Mouse (Mus musculus) MEL (cell line): Measurements from ENCODE around the gene Ang6. TPM values are rescaled to one million over a fixed set of nuclear protein-coding genes. Genes with fewer than 3 reads are reported as not detected.

ENCODE experiments used
- DNase-seq: peaks from one replicate; pipeline ENCODE4 v3.0.0; 2011; ENCODE audit warnings: low read depth, low spot score
- H3K27ac ChIP-seq: 2 replicates; pipeline ENCODE4 v1.5.1; 2012; ENCODE audit warnings: low read depth, mild to moderate bottlenecking, control low read depth, low read length, moderate library complexity; ENCODE audit not compliant: control insufficient read depth
- H3K27me3 ChIP-seq, 2 experiments: fragments of 150-350 bp in 1 of 2; sonication (generic) in 1 of 2; 2 replicates each; pipeline ENCODE4 v1.6.1; 2012; ENCODE audit warnings: low read length in 2 of 2, mild to moderate bottlenecking in 2 of 2, improper control_type of control experiment in 1 of 2, moderate library complexity in 1 of 2; ENCODE audit not compliant: insufficient read depth in 2 of 2, control insufficient read depth in 1 of 2
- H3K36me3 ChIP-seq, 2 experiments: 2 replicates each; pipeline ENCODE4 v1.6.1; 2012 to 2014; ENCODE audit warnings: low read length in 2 of 2, improper control_type of control experiment in 1 of 2, inconsistent platforms in 1 of 2, mild to moderate bottlenecking in 1 of 2; ENCODE audit not compliant: insufficient read depth in 2 of 2, control insufficient read depth in 1 of 2
- H3K4me1 ChIP-seq, 2 experiments: fragments of 150-350 bp in 1 of 2; sonication (generic) in 1 of 2; 2 replicates each; pipeline ENCODE4 v1.6.1; 2012; ENCODE audit warnings: low read length in 2 of 2, improper control_type of control experiment in 1 of 2, mild to moderate bottlenecking in 1 of 2; ENCODE audit not compliant: insufficient read depth in 2 of 2, control insufficient read depth in 1 of 2
- H3K4me3 ChIP-seq, 2 experiments: fragments of 150-350 bp in 1 of 2; sonication (generic) in 1 of 2; 2 replicates each; pipeline ENCODE4 v1.5.1; 2012; ENCODE audit warnings: low read depth in 2 of 2, low read length in 2 of 2, mild to moderate bottlenecking in 2 of 2, moderate library complexity in 2 of 2, control low read depth in 1 of 2, improper control_type of control experiment in 1 of 2; ENCODE audit not compliant: control insufficient read depth in 1 of 2, insufficient read depth in 1 of 2
- H3K79me2 ChIP-seq: 2 replicates; pipeline ENCODE4 v1.6.1; 2012; ENCODE audit warnings: mild to moderate bottlenecking, low read length, moderate library complexity; ENCODE audit not compliant: control insufficient read depth, poor library complexity, insufficient read depth
- H3K9ac ChIP-seq: 2 replicates; pipeline ENCODE4 v1.6.1; 2012; ENCODE audit warnings: low read depth, mild to moderate bottlenecking, control low read depth, low read length, moderate library complexity; ENCODE audit not compliant: control insufficient read depth, poor library complexity, severe bottlenecking
- H3K9me3 ChIP-seq: fragments of 150-350 bp; sonication (generic); replicated peaks from 2 replicates; pipeline ENCODE4 v1.6.1; 2012; ENCODE audit warnings: mild to moderate bottlenecking, low read length, improper control_type of control experiment, moderate library complexity; ENCODE audit not compliant: insufficient read depth
- CHD1 ChIP-seq: IDR thresholded peaks from 2 replicates; pipeline ENCODE4 v1.6.1; 2012; ENCODE audit warnings: low read depth, mild to moderate bottlenecking, inconsistent platforms, low read length, improper control_type of control experiment
- CHD2 ChIP-seq: IDR thresholded peaks from 2 replicates; pipeline ENCODE4 v1.6.1; 2011; ENCODE audit warnings: low read length, improper control_type of control experiment
- CTCF ChIP-seq, 3 experiments: IDR thresholded peaks in 2 of 3; conservative IDR thresholded peaks in 1 of 3; 2 replicates each; pipeline ENCODE4 v1.5.1; 2011 to 2012; ENCODE audit warnings: low read length in 3 of 3, low read depth in 2 of 3, mild to moderate bottlenecking in 2 of 3, improper control_type of control experiment in 1 of 3, inconsistent platforms in 1 of 3, mixed read lengths in 1 of 3, moderate library complexity in 1 of 3; ENCODE audit not compliant: control insufficient read depth in 1 of 3, insufficient read depth in 1 of 3, poor library complexity in 1 of 3, severe bottlenecking in 1 of 3
- EP300 ChIP-seq, 2 experiments: IDR thresholded peaks; 2 replicates each; pipeline ENCODE4 v1.6.1; 2011; ENCODE audit warnings: improper control_type of control experiment in 2 of 2, low read length in 2 of 2, low read depth in 1 of 2, mild to moderate bottlenecking in 1 of 2
- GABPA ChIP-seq: IDR thresholded peaks from 2 replicates; pipeline ENCODE4 v1.6.1; 2012; ENCODE audit warnings: low read depth, mild to moderate bottlenecking, inconsistent platforms, low read length, improper control_type of control experiment, moderate library complexity
- HCFC1 ChIP-seq: IDR thresholded peaks from 2 replicates; pipeline ENCODE4 v1.6.1; 2012; ENCODE audit warnings: low read depth, mild to moderate bottlenecking, inconsistent platforms, low read length, improper control_type of control experiment, moderate library complexity
- KAT2A ChIP-seq: conservative IDR thresholded peaks from 2 replicates; pipeline ENCODE4 v1.6.1; 2012; ENCODE audit warnings: low read depth, low read length, improper control_type of control experiment, inconsistent platforms
- MAFK ChIP-seq: IDR thresholded peaks from 2 replicates; pipeline ENCODE4 v1.6.1; 2011; ENCODE audit warnings: low read depth, mild to moderate bottlenecking, low read length, improper control_type of control experiment, borderline replicate concordance
- MAX ChIP-seq: IDR thresholded peaks from 2 replicates; pipeline ENCODE4 v1.6.1; 2011; ENCODE audit warnings: low read length, improper control_type of control experiment
- MAZ ChIP-seq: IDR thresholded peaks from 2 replicates; pipeline ENCODE4 v1.6.1; 2012; ENCODE audit warnings: low read depth, mild to moderate bottlenecking, inconsistent platforms, low read length, improper control_type of control experiment
- MEF2A ChIP-seq: IDR thresholded peaks from 2 replicates; pipeline ENCODE4 v1.6.1; 2014; ENCODE audit warnings: low read depth, mild to moderate bottlenecking, inconsistent platforms, low read length, improper control_type of control experiment; ENCODE audit not compliant: poor library complexity, insufficient replicate concordance, severe bottlenecking; ENCODE audit errors: extremely low read depth
- MXI1 ChIP-seq: IDR thresholded peaks from 2 replicates; pipeline ENCODE4 v1.6.1; 2011; ENCODE audit warnings: mild to moderate bottlenecking, low read depth, low read length, improper control_type of control experiment
- NRF1 ChIP-seq: IDR thresholded peaks from 2 replicates; pipeline ENCODE4 v1.6.1; 2014; ENCODE audit warnings: low read depth, mild to moderate bottlenecking, inconsistent platforms, low read length, improper control_type of control experiment, moderate library complexity; ENCODE audit not compliant: poor library complexity, insufficient read depth, severe bottlenecking
- RCOR1 ChIP-seq: IDR thresholded peaks from 2 replicates; pipeline ENCODE4 v1.6.1; 2012; ENCODE audit warnings: low read depth, mild to moderate bottlenecking, inconsistent platforms, low read length, improper control_type of control experiment
- SIN3A ChIP-seq: IDR thresholded peaks from 2 replicates; pipeline ENCODE4 v1.6.1; 2012; ENCODE audit warnings: low read length, improper control_type of control experiment, inconsistent platforms
- SMC3 ChIP-seq: IDR thresholded peaks from 2 replicates; pipeline ENCODE4 v1.6.1; 2011; ENCODE audit warnings: low read depth, low read length, improper control_type of control experiment
- TAL1 ChIP-seq: IDR thresholded peaks from 2 replicates; pipeline ENCODE4 v1.6.1; 2012; ENCODE audit warnings: mild to moderate bottlenecking, inconsistent platforms, low read length, moderate library complexity, mixed read lengths
- TCF12 ChIP-seq: IDR thresholded peaks from 2 replicates; pipeline ENCODE4 v1.6.1; 2014; ENCODE audit warnings: low read depth, mild to moderate bottlenecking, inconsistent platforms, low read length, improper control_type of control experiment, moderate library complexity
- ZC3H11A ChIP-seq: IDR thresholded peaks from 2 replicates; pipeline ENCODE4 v1.6.1; 2012; ENCODE audit warnings: low read depth, mild to moderate bottlenecking, inconsistent platforms, low read length, improper control_type of control experiment
- ZKSCAN1 ChIP-seq: IDR thresholded peaks from 2 replicates; pipeline ENCODE4 v1.6.1; 2012; ENCODE audit warnings: low read depth, mild to moderate bottlenecking, inconsistent platforms, low read length, improper control_type of control experiment, moderate library complexity
- ZNF384 ChIP-seq: IDR thresholded peaks from 2 replicates; pipeline ENCODE4 v1.6.1; 2012; ENCODE audit warnings: low read depth, mild to moderate bottlenecking, inconsistent platforms, low read length, improper control_type of control experiment
- polyA plus RNA-seq, 2 experiments: library from polyadenylated mRNA; stranded (reverse) in 1 of 2; unstranded in 1 of 2; fragments of >175 nt in 1 of 2; fragments of >200 nt in 1 of 2; gene quantifications; 2 replicates each; pipeline versions ENCODE4 v1.2.1 to v1.2.4; 2012; ENCODE audit warnings: low replicate concordance in 2 of 2, low read depth in 1 of 2; ENCODE audit not compliant: insufficient read length in 2 of 2, insufficient read depth in 1 of 2, missing spikeins in 1 of 2
- total RNA-seq: library from RNA; depleted of rRNA; stranded (reverse); fragments of 300-350 nt; gene quantifications from 2 replicates; pipeline ENCODE4 v1.2.3, GENCODE M21; 2012

Gene Ang6
- total and polyA plus RNA-seq, 3 experiments, result not detected

DNA sequence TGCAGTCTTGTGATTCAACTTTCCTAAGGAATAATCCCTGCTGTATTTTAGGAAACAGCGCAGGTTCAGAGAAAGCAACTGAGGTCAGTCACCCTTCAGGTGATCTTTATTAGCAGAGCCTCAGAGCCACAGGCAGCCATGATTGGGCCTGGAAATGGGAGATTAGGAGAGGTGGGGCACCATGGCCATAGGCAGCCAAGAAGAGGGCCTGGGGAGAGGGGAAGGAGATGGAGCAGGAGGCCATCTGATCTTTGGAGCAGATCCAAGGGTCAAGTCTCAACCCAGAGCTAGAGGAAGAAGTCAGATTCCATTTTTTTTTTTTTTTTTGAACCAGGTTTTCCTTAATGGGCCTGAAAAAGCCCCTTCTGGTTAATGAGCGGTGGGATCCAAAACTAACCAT lies 15.9 kb downstream of the Ang6 start:
- Histone ChIP-seq H3K36me3 (no peaks in the 10 kb centered on the region), H3K9ac (no peak overlapping the region), H3K4me3 (no peak overlapping the region), H3K4me1 (no peaks in the 10 kb centered on the region), H3K9me3 (no peaks in the 10 kb centered on the region), H3K27me3 (no peaks in the 10 kb centered on the region), H3K27ac (no peak overlapping the region), H3K79me2 (no peaks in the 10 kb centered on the region)
- DNase-seq, result no peak
- TF ChIP-seq ZKSCAN1 (no peak), ZNF384 (no peak), CTCF (IDR thresholded peaks at IDR 0.05 in 2 of 3, conservative IDR thresholded peaks at IDR 0.05 in 1 of 3; ENCODE audit: control insufficient read depth in 1 of 3, insufficient read depth in 1 of 3, low read depth in 2 of 3, low read length in 3 of 3, poor library complexity in 1 of 3, severe bottlenecking in 1 of 3) (no peak), TCF12 (no peak), KAT2A (no peak), RCOR1 (no peak), MEF2A (no peak), MAX (no peak), SIN3A (no peak), SMC3 (no peak), HCFC1 (no peak), MAZ (no peak), GABPA (no peak), EP300 (IDR thresholded peaks at IDR 0.05; ENCODE audit: low read depth in 1 of 2, low read length in 2 of 2) (no peak)

DNA sequence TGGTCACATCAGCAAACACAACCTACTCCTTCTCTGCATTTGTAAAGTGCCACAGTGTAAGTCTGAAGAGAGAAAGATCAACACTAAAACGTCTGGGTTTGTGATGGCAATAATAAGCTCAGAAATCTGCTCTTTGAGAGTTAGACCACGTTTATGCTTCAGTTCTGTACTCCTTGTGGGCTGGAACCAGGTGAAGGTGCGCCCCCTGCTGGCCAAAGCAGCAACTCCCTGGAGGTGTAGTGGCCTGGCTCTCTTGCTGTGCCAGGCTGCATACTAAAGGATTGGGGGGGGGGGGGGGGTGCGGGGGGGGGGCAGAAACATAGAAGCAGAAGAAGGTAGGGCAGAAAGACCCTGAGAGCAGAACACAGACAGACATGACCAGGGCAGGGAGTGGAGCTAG lies 18.2 kb downstream of the Ang6 start:
- TF ChIP-seq NRF1, result no peak
- TF ChIP-seq ZC3H11A, result no peak
- no peak for TF ChIP-seq MXI1
- no peak for TF ChIP-seq CTCF (IDR thresholded peaks at IDR 0.05 in 2 of 3, conservative IDR thresholded peaks at IDR 0.05 in 1 of 3; ENCODE audit: control insufficient read depth in 1 of 3, insufficient read depth in 1 of 3, low read depth in 2 of 3, low read length in 3 of 3, poor library complexity in 1 of 3, severe bottlenecking in 1 of 3)
- no peak for TF ChIP-seq EP300 (IDR thresholded peaks at IDR 0.05; ENCODE audit: low read depth in 1 of 2, low read length in 2 of 2)
- TF ChIP-seq MAFK, result no peak
- no peak for TF ChIP-seq TAL1
- TF ChIP-seq KAT2A, result no peak
- TF ChIP-seq CHD2, result no peak
- TF ChIP-seq CHD1, result no peak
- TF ChIP-seq HCFC1, result no peak
- no peak for TF ChIP-seq TCF12
- H3K36me3 ChIP-seq, result no peaks in the 10 kb centered on the region
- H3K9me3 ChIP-seq, result no peaks in the 10 kb centered on the region
- no peak overlapping the region for H3K4me3 ChIP-seq
- H3K9ac ChIP-seq, result no peak overlapping the region
- H3K27ac ChIP-seq, result no peak overlapping the region
- no peaks in the 10 kb centered on the region for H3K27me3 ChIP-seq
- DNase-seq, result no peak
- H3K4me1 ChIP-seq, result no peaks in the 10 kb centered on the region
- no peaks in the 10 kb centered on the region for H3K79me2 ChIP-seq
